Mouse (Mus musculus) heart, postnatal 0 days (tissue): Measurements from ENCODE around the gene Eef1akmt3.

Experiments used
- CTCF ChIP-seq: IDR thresholded peaks from 2 replicates; pipeline ENCODE4 v1.5.1; 2016; ENCODE audit warnings: antibody characterized with exemption, control low read depth, low read depth
- EP300 ChIP-seq: IDR thresholded peaks from 2 replicates; pipeline ENCODE4 v1.6.1; 2016; ENCODE audit warnings: antibody characterized with exemption, low read depth

- TF ChIP-seq CTCF (no peak), EP300 (no peak)
Observed at GRCm38 (mm10) chr10:127079665-127080391, 38.5 kb upstream of the Eef1akmt3 start.
